Mouse (Mus musculus) forebrain, embryonic 15.5 days (tissue): ENCODE results near the gene Treml1. TPM values are rescaled to one million over a fixed set of nuclear protein-coding genes. Genes with fewer than 3 reads are reported as not detected.
"Not testable (repeated sequence)": the region's sequence is repeated elsewhere in the genome, so short reads cannot be mapped to it uniquely, and the experiment has no call there.

Source experiments
- ATAC-seq: fragments of 200-750 bp; cut with Nextera tagmentation; replicated peaks from 2 replicates; pipeline ENCODE4 v1.8.0; 2017; ENCODE audit warnings: mild to moderate bottlenecking, moderate TSS enrichment, moderate library complexity
- H3K27ac ChIP-seq: fragments of 300-500 bp; sonication (generic); replicated peaks from 2 replicates; pipeline ENCODE4 v1.5.1; 2015; ENCODE audit warnings: mild to moderate bottlenecking, inconsistent platforms
- H3K27me3 ChIP-seq: fragments of 300-500 bp; sonication (generic); 2 replicates; pipeline ENCODE4 v1.6.1; 2015; ENCODE audit warnings: inconsistent platforms
- H3K36me3 ChIP-seq: fragments of 300-500 bp; sonication (generic); 2 replicates; pipeline ENCODE4 v1.6.1; 2015; ENCODE audit warnings: mild to moderate bottlenecking, inconsistent platforms
- H3K4me1 ChIP-seq: fragments of 300-500 bp; sonication (generic); 2 replicates; pipeline ENCODE4 v1.6.1; 2015; ENCODE audit warnings: inconsistent platforms
- H3K4me2 ChIP-seq: fragments of 300-500 bp; sonication (generic); replicated peaks from 2 replicates; pipeline ENCODE4 v1.6.1; 2015; ENCODE audit warnings: mild to moderate bottlenecking, inconsistent platforms
- H3K4me3 ChIP-seq: fragments of 300-500 bp; sonication (generic); 2 replicates; pipeline ENCODE4 v1.5.1; 2015; ENCODE audit warnings: mild to moderate bottlenecking, inconsistent platforms
- H3K9ac ChIP-seq: fragments of 300-500 bp; sonication (generic); replicated peaks from 2 replicates; pipeline ENCODE4 v1.6.1; 2015; ENCODE audit warnings: mild to moderate bottlenecking, inconsistent platforms
- H3K9me3 ChIP-seq: fragments of 300-500 bp; sonication (generic); 2 replicates; pipeline ENCODE4 v1.6.1; 2016; ENCODE audit warnings: inconsistent platforms
- WGBS: fragments of 180-500 bp; shearing (Covaris S2); methylation state at CpG from one replicate; pipeline ENCODE4 v1.1.7; 2015; ENCODE audit warnings: mixed read lengths; 5-methylcytosine and 5-hydroxymethylcytosine counted together
- polyA plus RNA-seq: library from polyadenylated mRNA; unstranded; fragments of >200 nt; fragmentation: Nextera tagmentation; extraction: Ambion mirVana; gene quantifications from 2 replicates; pipeline ENCODE4 v1.2.1, GENCODE M21; 2015

Treml1 gene
- 0.46 and 0.55 TPM in 2 replicates for polyA plus RNA-seq

GRCm38 (mm10) chr17:48359616-48360015 lies at the start of gene Treml1:
Gene Treml1 (plus strand): TSS chr17:48359916.
- 82% methylated on average over 7 of the region's 7 CpGs for WGBS
- H3K27me3 ChIP-seq, result no peaks in the 10 kb centered on the region
- no peak within 1 kb of the TSS for H3K27ac ChIP-seq
- peaks cover 14% of the 10 kb centered on the region for H3K4me1 ChIP-seq
- H3K36me3 ChIP-seq, result no peaks in the 10 kb centered on the region
- no peaks in the 10 kb centered on the region for H3K9me3 ChIP-seq
- no peak within 1 kb of the TSS for H3K9ac ChIP-seq
- H3K4me3 ChIP-seq, result no peak within 1 kb of the TSS
- H3K4me2 ChIP-seq, result no peak within 1 kb of the TSS
- no peak for ATAC-seq

- Histone ChIP-seq H3K4me3 (no peak overlapping the region), H3K27ac (no peak overlapping the region), H3K36me3 (no peaks in the 10 kb centered on the region), H3K27me3 (no peaks in the 10 kb centered on the region), H3K9ac (no peak overlapping the region), H3K4me2 (no peak overlapping the region), H3K4me1 (no peaks in the 10 kb centered on the region), H3K9me3 (no peaks in the 10 kb centered on the region)
- ATAC-seq, result no peak
- WGBS, result 71% methylated on average over 2 of the region's 2 CpGs
Observed at GRCm38 (mm10) chr17:48312124-48312523, 47.6 kb upstream of the Treml1 start.

GRCm38 (mm10) chr17:48315905-48316579 lies 43.7 kb upstream of the Treml1 start, which contains the start of gene B430306N03Rik:
Gene B430306N03Rik (plus strand): TSS chr17:48316141.
- H3K4me2 ChIP-seq, ATAC-seq, H3K9ac ChIP-seq, H3K9me3 ChIP-seq, H3K36me3 ChIP-seq, H3K27ac ChIP-seq, H3K4me1 ChIP-seq, H3K27me3 ChIP-seq, H3K4me3 ChIP-seq: not testable (repeated sequence)
- WGBS, result 86% methylated on average over 3 of the region's 3 CpGs

GRCm38 (mm10) chr17:48318686-48319085 lies 41.0 kb upstream of the Treml1 start:
- Histone ChIP-seq H3K9me3 (no peaks in the 10 kb centered on the region), H3K9ac (no peak overlapping the region), H3K4me1 (no peaks in the 10 kb centered on the region), H3K4me3 (no peak overlapping the region), H3K4me2 (no peak overlapping the region), H3K36me3 (no peaks in the 10 kb centered on the region), H3K27ac (no peak overlapping the region), H3K27me3 (no peaks in the 10 kb centered on the region)
- WGBS, result 91% methylated on average over 1 of the region's 1 CpGs
- no peak for ATAC-seq

- Histone ChIP-seq H3K9me3 (no peaks in the 10 kb centered on the region), H3K36me3 (no peaks in the 10 kb centered on the region), H3K27me3 (no peaks in the 10 kb centered on the region), H3K27ac (no peak overlapping the region), H3K4me1 (no peaks in the 10 kb centered on the region), H3K4me2 (no peak overlapping the region), H3K4me3 (no peak overlapping the region), H3K9ac (no peak overlapping the region)
- ATAC-seq, result no peak
- WGBS, result 88% methylated on average over 2 of the region's 2 CpGs
Observed at GRCm38 (mm10) chr17:48321279-48321678, 38.4 kb upstream of the Treml1 start.

- H3K4me1 ChIP-seq, result no peaks in the 10 kb centered on the region
- no peak overlapping the region for H3K9ac ChIP-seq
- H3K27me3 ChIP-seq, result no peaks in the 10 kb centered on the region
- no peak for ATAC-seq
- no peak overlapping the region for H3K4me3 ChIP-seq
- no peaks in the 10 kb centered on the region for H3K9me3 ChIP-seq
- H3K36me3 ChIP-seq, result no peaks in the 10 kb centered on the region
- WGBS, result 62% methylated on average over 3 of the region's 3 CpGs
- no peak overlapping the region for H3K27ac ChIP-seq
- no peak overlapping the region for H3K4me2 ChIP-seq
Observed at GRCm38 (mm10) chr17:48323236-48323635, 36.5 kb upstream of the Treml1 start.

- Histone ChIP-seq H3K27me3 (no peaks in the 10 kb centered on the region), H3K9me3 (no peaks in the 10 kb centered on the region), H3K36me3 (no peaks in the 10 kb centered on the region), H3K27ac (no peak overlapping the region), H3K4me3 (no peak overlapping the region), H3K4me2 (no peak overlapping the region), H3K4me1 (no peaks in the 10 kb centered on the region), H3K9ac (no peak overlapping the region)
- WGBS, result 94% methylated on average over 5 of the region's 5 CpGs
- no peak for ATAC-seq
Observed at GRCm38 (mm10) chr17:48324258-48324657, 35.5 kb upstream of the Treml1 start.

- H3K36me3 ChIP-seq, result no peaks in the 10 kb centered on the region
- no peak overlapping the region for H3K4me3 ChIP-seq
- H3K9me3 ChIP-seq, result no peaks in the 10 kb centered on the region
- 94% methylated on average over 6 of the region's 6 CpGs for WGBS
- H3K27ac ChIP-seq, result no peak overlapping the region
- ATAC-seq, result no peak
- no peak overlapping the region for H3K9ac ChIP-seq
- H3K4me1 ChIP-seq, result no peaks in the 10 kb centered on the region
- H3K4me2 ChIP-seq, result no peak overlapping the region
- no peaks in the 10 kb centered on the region for H3K27me3 ChIP-seq
Observed at GRCm38 (mm10) chr17:48325093-48325492, 34.6 kb upstream of the Treml1 start.

- H3K27ac ChIP-seq, result no peak overlapping the region
- H3K9me3 ChIP-seq, result no peaks in the 10 kb centered on the region
- WGBS, result 90% methylated on average over 11 of the region's 11 CpGs
- no peak for ATAC-seq
- H3K9ac ChIP-seq, result no peak overlapping the region
- no peaks in the 10 kb centered on the region for H3K4me1 ChIP-seq
- no peaks in the 10 kb centered on the region for H3K27me3 ChIP-seq
- no peak overlapping the region for H3K4me2 ChIP-seq
- no peak overlapping the region for H3K4me3 ChIP-seq
- no peaks in the 10 kb centered on the region for H3K36me3 ChIP-seq
Observed at GRCm38 (mm10) chr17:48325638-48326037, 34.1 kb upstream of the Treml1 start.

- 73% methylated on average over 4 of the region's 4 CpGs for WGBS
- no peaks in the 10 kb centered on the region for H3K9me3 ChIP-seq
- no peaks in the 10 kb centered on the region for H3K4me1 ChIP-seq
- no peak overlapping the region for H3K27ac ChIP-seq
- no peak for ATAC-seq
- no peaks in the 10 kb centered on the region for H3K36me3 ChIP-seq
- H3K27me3 ChIP-seq, result no peaks in the 10 kb centered on the region
- H3K4me2 ChIP-seq, result no peak overlapping the region
- no peak overlapping the region for H3K9ac ChIP-seq
- no peak overlapping the region for H3K4me3 ChIP-seq
Observed at GRCm38 (mm10) chr17:48326656-48327055, 33.1 kb upstream of the Treml1 start.

- Histone ChIP-seq H3K4me2 (no peak overlapping the region), H3K9ac (no peak overlapping the region), H3K27ac (no peak overlapping the region), H3K36me3 (no peaks in the 10 kb centered on the region), H3K4me1 (no peaks in the 10 kb centered on the region), H3K27me3 (no peaks in the 10 kb centered on the region), H3K4me3 (no peak overlapping the region), H3K9me3 (no peaks in the 10 kb centered on the region)
- 91% methylated on average over 2 of the region's 2 CpGs for WGBS
- ATAC-seq, result no peak
Observed at GRCm38 (mm10) chr17:48332524-48332923, 27.2 kb upstream of the Treml1 start.

GRCm38 (mm10) chr17:48334186-48334585 lies 25.5 kb upstream of the Treml1 start:
- Histone ChIP-seq H3K4me3 (no peak overlapping the region), H3K9ac (no peak overlapping the region), H3K27ac (no peak overlapping the region), H3K4me1 (no peaks in the 10 kb centered on the region), H3K27me3 (no peaks in the 10 kb centered on the region), H3K9me3 (no peaks in the 10 kb centered on the region), H3K4me2 (no peak overlapping the region), H3K36me3 (no peaks in the 10 kb centered on the region)
- 90% methylated on average over 4 of the region's 4 CpGs for WGBS
- no peak for ATAC-seq

- Histone ChIP-seq H3K4me1 (no peaks in the 10 kb centered on the region), H3K36me3 (no peaks in the 10 kb centered on the region), H3K27ac (no peak overlapping the region), H3K9me3 (no peaks in the 10 kb centered on the region), H3K27me3 (no peaks in the 10 kb centered on the region), H3K4me3 (no peak overlapping the region), H3K9ac (no peak overlapping the region), H3K4me2 (no peak overlapping the region)
- no peak for ATAC-seq
- WGBS, result 2% methylated on average over 6 of the region's 6 CpGs
Observed at GRCm38 (mm10) chr17:48336857-48337256, 22.9 kb upstream of the Treml1 start.
